In the genomic region with DNA sequence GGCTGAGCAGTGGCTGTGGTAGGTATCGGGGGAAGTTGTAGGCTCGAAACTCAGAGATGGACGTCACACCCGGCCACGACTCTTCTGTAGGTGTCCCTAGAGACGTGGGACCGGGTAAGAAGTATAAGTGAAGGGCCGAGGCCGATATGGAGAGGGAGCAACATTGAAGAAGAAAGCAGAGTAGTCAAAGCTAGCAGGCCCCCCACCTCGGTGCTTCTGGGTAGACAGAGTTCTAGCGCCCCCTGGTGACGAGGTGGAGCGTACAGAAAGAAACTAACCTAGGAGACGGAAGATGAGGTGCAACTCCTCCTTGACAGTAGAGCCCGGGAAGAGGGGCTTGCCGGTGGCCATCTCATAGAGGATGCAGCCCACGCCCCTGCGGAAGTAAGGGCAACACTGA, we compare ENCODE assay signal across 9 mouse cellular contexts. TPM values are rescaled to one million over a fixed set of nuclear protein-coding genes. Genes with fewer than 3 reads are reported as not detected.
DNase-seq lines count a peak whose midpoint lies in the region; ATAC-seq and TF ChIP-seq lines count a peak whose summit lies in the region.
"Had no signal": no experiment of that assay in that cellular context is flagged by ENCODE, and none has a peak within 500 bp of the region (broad histone marks: within the 10 kb centered on the region; RNA-seq: fewer than 3 reads in every experiment).

No protein-coding gene starts in this region.

- peak; percentile 81 for TF ChIP-seq CTCF in liver, embryonic 14.5 days (IDR thresholded peaks at IDR 0.05; ENCODE audit: low read depth)

- 26% methylated on average over 18 of the region's 18 CpGs for WGBS in liver, embryonic 12.5 days (ENCODE audit: insufficient replicate concordance)
- 22% methylated on average over 18 of the region's 18 CpGs for WGBS in embryonic facial prominence, embryonic 15.5 days
- WGBS in liver, embryonic 14.5 days (ENCODE audit: insufficient replicate concordance) = 27% methylated on average over 18 of the region's 18 CpGs

- H3K4me1 ChIP-seq in liver, embryonic 12.5 days = no peaks in the 10 kb centered on the region
- H3K4me1 ChIP-seq in embryonic facial prominence, embryonic 15.5 days = no peaks in the 10 kb centered on the region
- H3K4me1 ChIP-seq in liver, embryonic 14.5 days (replicated peaks; ENCODE audit: control insufficient read depth in 2 of 2, insufficient read depth in 2 of 2, low read length in 1 of 2) = no peaks in the 10 kb centered on the region

- no peaks in the 10 kb centered on the region for H3K27me3 ChIP-seq in liver, embryonic 12.5 days (replicated peaks)
- H3K27me3 ChIP-seq in embryonic facial prominence, embryonic 15.5 days = no peaks in the 10 kb centered on the region
- H3K27me3 ChIP-seq in liver, embryonic 14.5 days (ENCODE audit: control insufficient read depth, insufficient read depth, low read length) = no peaks in the 10 kb centered on the region

- peak; percentile 73 for DNase-seq in liver
- DNase-seq in brain, adult 2 months (ENCODE audit: low read depth, low spot score) = peak; percentile 85
- DNase-seq in heart, postnatal 36 days = peak; percentile 71 to 81
- DNase-seq in liver, embryonic 14.5 days (ENCODE audit: low read depth in 3 of 3, low spot score in 3 of 3) = peak in 2 of 3 experiments; percentile 19 to 24
- peak; percentile 61 for DNase-seq in retina, postnatal 7 days (ENCODE audit: low read depth, low spot score)
- peak; percentile 67 for DNase-seq in urinary bladder, postnatal 14 days (ENCODE audit: low spot score)

- H3K9ac ChIP-seq in liver, embryonic 12.5 days = no peak overlapping the region
- H3K9ac ChIP-seq in embryonic facial prominence, embryonic 15.5 days = no peak overlapping the region
- no peak overlapping the region for H3K9ac ChIP-seq in liver, embryonic 14.5 days (replicated peaks)

- H3K4me2 ChIP-seq in liver, embryonic 12.5 days = no peak overlapping the region
- peak overlapping the region; percentile 10; the same call in 1 of the 2 replicates for H3K4me2 ChIP-seq in embryonic facial prominence, embryonic 15.5 days (replicated peaks)
- no peak overlapping the region for H3K4me2 ChIP-seq in liver, embryonic 14.5 days (ENCODE audit: low read depth)

- no peaks in the 10 kb centered on the region for H3K36me3 ChIP-seq in liver, embryonic 12.5 days
- no peaks in the 10 kb centered on the region for H3K36me3 ChIP-seq in embryonic facial prominence, embryonic 15.5 days
- H3K36me3 ChIP-seq in liver, embryonic 14.5 days (replicated peaks; ENCODE audit: control insufficient read depth, insufficient read depth, low read depth) = no peaks in the 10 kb centered on the region

- no peak for ATAC-seq in liver, embryonic 12.5 days
- no peak for ATAC-seq in embryonic facial prominence, embryonic 15.5 days (ENCODE audit: insufficient number of reproducible peaks, low FRiP score, low TSS enrichment, low read depth)
- no peak for ATAC-seq in liver, embryonic 14.5 days (ENCODE audit: insufficient read depth)

- H3K4me3 ChIP-seq in liver, embryonic 12.5 days = no peak overlapping the region
- no peak overlapping the region for H3K4me3 ChIP-seq in embryonic facial prominence, embryonic 15.5 days (replicated peaks)
- H3K4me3 ChIP-seq in liver, embryonic 14.5 days (ENCODE audit: insufficient read depth in 1 of 2, low read depth in 2 of 2, low read length in 2 of 2) = no peak overlapping the region
- H3K4me3 ChIP-seq: erythroblast, embryonic 14.5 days had no signal

- no peaks in the 10 kb centered on the region for H3K9me3 ChIP-seq in liver, embryonic 12.5 days (replicated peaks)
- no peaks in the 10 kb centered on the region for H3K9me3 ChIP-seq in embryonic facial prominence, embryonic 15.5 days (replicated peaks)
- H3K9me3 ChIP-seq in liver, embryonic 14.5 days (ENCODE audit: control insufficient read depth, low read length) = no peaks in the 10 kb centered on the region

- TF ChIP-seq EP300 in liver, embryonic 14.5 days (IDR thresholded peaks at IDR 0.05; ENCODE audit: low read depth) = no peak

- intact Hi-C loops in heart, postnatal 36 days (cut with DNase I) = loop anchor here (1.0 to 5.0 kb wide), 5 partner anchors 49 to 191 kb away; a partner anchor contains a TSS

- no peak overlapping the region for H3K27ac ChIP-seq in liver, embryonic 12.5 days
- no peak overlapping the region for H3K27ac ChIP-seq in embryonic facial prominence, embryonic 15.5 days (replicated peaks)
- H3K27ac ChIP-seq in liver, embryonic 14.5 days = no peak overlapping the region

RNA-seq across cellular contexts. Expression of a gene that starts 22.9 kb away (rescaled TPM):
- polyA plus RNA-seq in liver, embryonic 12.5 days (2016; fragmentation: Nextera tagmentation; extraction: Ambion mirVana) = 2.7 and 3.1 TPM in 2 replicates
- 3.1 and 3.7 TPM in 2 replicates for polyA plus RNA-seq in embryonic facial prominence, embryonic 15.5 days (2015; fragmentation: Nextera tagmentation; extraction: Ambion mirVana)
- total RNA-seq in heart, postnatal 36 days (2021) = 10 to 100 TPM; 16.5 to 17.9 TPM
- polyA plus RNA-seq in liver, embryonic 14.5 days (2012; rRNA removed) = 1.4 and 1.7 TPM in 2 replicates
- polyA plus RNA-seq in liver, embryonic 14.5 days (2014; fragmentation: Nextera tagmentation; extraction: Ambion mirVana) = 0.67 and 1.2 TPM in 2 replicates
- polyA plus RNA-seq: erythroblast, embryonic 14.5 days had no signal

RNA-seq across cellular contexts. Expression of a gene that starts 48.7 kb away (rescaled TPM):
- 8.2 and 8.5 TPM in 2 replicates for polyA plus RNA-seq in liver, embryonic 12.5 days (2016; fragmentation: Nextera tagmentation; extraction: Ambion mirVana)
- polyA plus RNA-seq in embryonic facial prominence, embryonic 15.5 days (2015; fragmentation: Nextera tagmentation; extraction: Ambion mirVana) = 15.2 and 16.8 TPM in 2 replicates
- total RNA-seq in heart, postnatal 36 days (2021) = 1 to 10 TPM; 1.4 to 2.3 TPM
- polyA plus RNA-seq in liver, embryonic 14.5 days (2012; rRNA removed) = 0.02 TPM in 2 replicates
- 2.6 and 4.1 TPM in 2 replicates for polyA plus RNA-seq in liver, embryonic 14.5 days (2014; fragmentation: Nextera tagmentation; extraction: Ambion mirVana)
- polyA plus RNA-seq: erythroblast, embryonic 14.5 days had no signal

Comparison
In these comparisons a context has a peak if more than half of its experiments do, and no peak if none do; other contexts are left out.
1. DNase-seq: peak in every context shown above with its lines; median percentile 85 in brain, adult 2 months; 76 in heart, postnatal 36 days; 73 in liver; 67 in urinary bladder, postnatal 14 days; 61 in retina, postnatal 7 days; 22 in liver, embryonic 14.5 days.